Mouse (Mus musculus) activated CD4-positive, CD25-positive, alpha-beta regulatory T cell, adult 4 months (primary cell): ENCODE data around the gene Cgas. TPM values are rescaled to one million over a fixed set of nuclear protein-coding genes. Genes with fewer than 3 reads are reported as not detected.

ENCODE experiments used
- ATAC-seq: one replicate; pipeline ENCODE4 v1.8.0; 2017
- polyA plus RNA-seq, 2 experiments: library from polyadenylated mRNA; unstranded; fragments of 100-300 nt; shearing (Covaris generic); gene quantifications; one replicate each; pipeline ENCODE4 v1.2.1; 2017

Gene Cgas
- polyA plus RNA-seq, 2 experiments from 2014 or later = 2.6 to 3.4 TPM

- ATAC-seq = no peak
These were observed 14.0 kb upstream of the Cgas start for GRCm38 (mm10) chr9:78457026-78457425.

- no peak for ATAC-seq
These were observed 8.3 kb upstream of the Cgas start for GRCm38 (mm10) chr9:78451382-78451781.

DNA sequence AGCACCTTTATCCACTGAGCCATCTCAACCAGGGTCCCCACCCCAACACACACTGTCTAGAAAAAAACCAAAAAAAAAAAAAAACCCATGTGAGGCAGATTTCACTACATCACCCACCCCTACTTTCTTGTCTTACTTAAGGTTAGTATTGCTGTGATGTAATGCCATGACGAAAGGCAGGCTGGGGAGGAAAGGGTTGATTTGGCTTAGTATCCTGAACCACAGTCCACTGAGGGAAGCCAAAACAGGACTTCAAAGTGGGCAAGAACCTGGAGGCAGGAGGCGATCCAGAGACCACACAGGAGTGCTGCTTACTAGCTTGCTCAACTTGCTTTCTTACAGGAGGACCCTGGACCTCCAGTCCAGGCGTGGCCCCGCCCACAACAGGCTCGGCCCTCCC, 7.4 kb upstream of the Cgas start:
- no peak for ATAC-seq

- peak; percentile 87 for ATAC-seq
These were observed 5.2 kb upstream of the Cgas start, which contains the start of the genes Mto1 and Gm17324 for GRCm38 (mm10) chr9:78447973-78448873. Gene Mto1, plus strand, starts transcription at chr9:78448208. Gene Gm17324, minus strand, starts transcription at chr9:78448786.

- no peak for ATAC-seq
These were observed 4.6 kb upstream of the Cgas start for GRCm38 (mm10) chr9:78447606-78447972.

- ATAC-seq = peak; percentile 9
These were observed 829 bp downstream of the Cgas start for GRCm38 (mm10) chr9:78442237-78442578.

- ATAC-seq = no peak
These were observed 3.6 kb downstream of the Cgas start for GRCm38 (mm10) chr9:78439426-78439825.

- ATAC-seq = no peak
These were observed 10.6 kb downstream of the Cgas start for GRCm38 (mm10) chr9:78432471-78432870.

- ATAC-seq = no peak
These were observed 12.6 kb downstream of the Cgas start for GRCm38 (mm10) chr9:78430486-78430885.

DNA sequence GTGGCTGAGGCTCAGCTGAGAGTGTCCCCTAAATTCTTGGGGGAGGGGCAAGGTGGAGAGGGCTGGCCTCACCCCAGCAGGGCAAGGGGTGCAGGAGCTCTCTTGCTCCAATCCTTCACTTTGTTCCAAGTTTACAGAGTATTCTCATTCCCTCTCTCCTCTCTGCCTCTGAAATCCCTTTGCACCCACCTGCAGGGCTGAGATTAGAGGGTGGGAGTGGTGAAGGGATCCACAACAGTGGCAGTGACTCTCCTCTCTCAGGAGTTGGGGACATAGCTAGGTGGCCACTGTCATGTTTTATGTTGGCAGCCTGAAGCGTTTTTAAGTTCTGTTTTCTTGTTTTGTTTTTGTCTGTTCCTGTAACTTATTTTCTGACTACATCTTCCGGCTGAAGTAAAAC, 13.5 kb downstream of the Cgas start:
- no peak for ATAC-seq

DNA sequence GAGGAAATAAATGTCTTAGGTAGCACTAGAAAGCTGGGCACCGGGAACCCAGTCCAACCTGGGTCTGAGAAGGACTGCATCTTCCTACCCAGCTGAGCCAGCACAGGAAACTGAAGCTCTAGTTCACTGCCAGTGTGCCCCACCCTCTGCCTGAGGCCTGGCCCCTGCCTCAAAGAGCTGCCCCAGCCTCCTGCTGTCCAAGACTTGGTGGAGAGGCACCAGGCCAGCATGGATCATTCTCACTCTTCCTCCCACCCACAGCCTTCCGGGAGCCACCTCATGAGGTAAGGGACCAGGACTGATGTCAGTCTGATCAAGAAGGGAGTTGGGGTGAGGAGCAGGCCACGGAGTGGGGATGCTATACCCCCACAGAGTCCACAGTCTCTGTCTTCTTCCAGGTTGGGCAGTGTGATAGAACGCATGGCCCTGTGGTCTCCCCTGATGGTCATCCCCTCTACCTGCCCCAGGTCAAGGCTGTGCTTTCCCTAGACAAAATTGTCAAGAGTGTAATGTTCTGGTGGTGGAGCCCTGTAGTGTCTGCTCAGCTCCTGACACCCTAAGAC, 14.1 kb downstream of the Cgas start:
- ATAC-seq = no peak

DNA sequence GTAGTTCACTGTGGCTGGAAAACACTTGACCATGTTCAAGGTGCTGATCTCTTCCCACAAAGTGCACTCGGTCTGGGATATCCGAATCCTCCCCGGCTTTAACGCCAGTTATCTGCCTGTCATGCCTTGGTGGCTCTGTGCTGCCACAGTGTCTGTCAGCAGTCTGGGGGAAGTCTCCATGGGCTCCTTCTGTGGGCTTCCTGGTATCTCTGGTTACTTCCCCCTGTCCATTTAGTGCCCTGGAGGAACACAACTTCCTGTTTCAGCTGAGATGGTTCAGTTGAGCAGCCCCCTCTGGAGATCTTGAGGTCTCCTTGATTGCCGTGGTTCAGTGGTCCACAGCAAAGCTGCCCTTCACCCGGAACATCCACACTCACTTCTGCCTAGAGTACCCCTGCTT, 14.9 kb downstream of the Cgas start:
- no peak for ATAC-seq

DNA sequence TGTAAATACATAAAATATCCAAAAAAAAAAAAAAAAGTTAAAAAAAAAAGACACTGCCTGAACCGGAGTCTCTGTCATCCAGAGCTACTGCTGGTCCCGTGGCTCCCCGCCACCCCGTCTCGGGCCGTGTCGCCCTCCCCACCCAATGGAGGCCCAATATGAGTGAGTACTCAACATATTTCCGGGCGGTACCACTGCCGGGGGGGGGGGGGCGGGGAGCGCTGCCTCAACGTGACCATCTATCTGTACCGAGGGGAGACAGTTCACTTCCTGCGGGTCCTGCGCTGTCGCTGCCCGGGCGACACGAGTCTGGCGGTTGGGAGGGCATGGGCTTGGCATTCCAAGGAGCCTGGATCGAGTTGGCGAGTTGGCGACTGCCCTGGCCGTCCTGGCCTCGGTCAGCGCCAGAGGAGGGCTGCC, 15.7 kb downstream of the Cgas start:
- ATAC-seq = peak; percentile 92

GRCm38 (mm10) chr9:78401596-78401995, 41.4 kb downstream of the Cgas start:
- peak; percentile 58 for ATAC-seq

- no peak for ATAC-seq
These were observed 42.5 kb downstream of the Cgas start for GRCm38 (mm10) chr9:78400570-78400969.

DNA sequence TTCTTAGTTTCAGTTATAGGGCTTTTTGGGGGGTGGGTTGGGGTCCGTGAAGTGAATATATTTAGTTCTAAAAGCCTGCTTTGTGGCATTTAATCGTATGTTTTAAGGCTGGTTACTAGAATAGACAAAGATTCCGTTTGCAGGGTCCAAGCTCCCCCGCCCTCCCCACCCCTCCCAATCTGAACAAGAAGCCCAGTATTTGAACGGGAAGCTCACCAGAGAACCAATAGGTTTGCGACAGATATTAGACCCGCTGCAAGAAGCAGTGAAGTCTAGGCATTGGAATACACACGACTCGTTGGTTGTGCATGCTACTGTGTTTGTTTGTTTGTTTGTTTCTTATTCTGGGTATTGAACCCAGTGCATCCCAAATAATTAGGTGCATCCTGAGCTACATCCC, 46.5 kb downstream of the Cgas start:
- ATAC-seq = no peak

DNA sequence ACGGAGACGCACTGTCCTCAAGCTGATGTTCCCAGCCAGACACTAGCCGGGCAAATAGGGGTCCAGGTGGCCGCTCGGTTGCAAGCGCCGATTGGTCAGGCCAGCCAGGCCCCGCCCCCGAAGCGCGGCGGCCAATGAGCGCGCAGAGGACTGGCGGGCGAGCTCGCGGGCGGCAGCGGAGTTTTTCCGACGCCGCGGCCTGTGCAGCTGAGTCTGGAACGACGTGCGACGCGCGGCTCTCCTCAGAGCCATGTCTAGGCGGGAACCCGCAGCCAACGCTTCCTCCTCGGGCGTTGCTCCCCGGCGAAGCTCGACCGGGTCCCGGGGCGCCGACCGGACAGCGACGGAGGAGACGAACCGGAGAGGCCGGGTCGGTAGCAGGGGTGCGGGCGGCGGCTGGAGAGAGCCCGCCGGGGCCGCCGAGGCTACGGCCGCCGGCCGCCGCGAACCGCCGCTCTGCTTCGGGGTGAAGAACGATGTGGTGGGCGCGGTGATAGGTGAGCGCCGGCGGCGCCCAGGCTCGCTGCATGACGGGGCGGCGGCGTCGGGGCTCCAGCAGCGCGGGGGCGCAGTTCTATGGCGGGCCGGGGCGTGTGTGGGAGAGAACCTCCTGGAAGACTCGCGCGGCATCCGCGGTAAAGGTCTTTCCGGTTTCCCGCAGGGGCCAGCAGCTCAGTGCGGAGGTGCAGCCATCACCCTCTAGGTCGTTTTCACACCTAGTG, 47.2 kb downstream of the Cgas start, which contains the start of gene Ddx43:
Ddx43 (plus strand) TSS at position 148 of the 722 bp plus-strand sequence.
- ATAC-seq = peak; percentile 73

- ATAC-seq = no peak
These were observed 47.8 kb downstream of the Cgas start for GRCm38 (mm10) chr9:78395244-78395629.

DNA sequence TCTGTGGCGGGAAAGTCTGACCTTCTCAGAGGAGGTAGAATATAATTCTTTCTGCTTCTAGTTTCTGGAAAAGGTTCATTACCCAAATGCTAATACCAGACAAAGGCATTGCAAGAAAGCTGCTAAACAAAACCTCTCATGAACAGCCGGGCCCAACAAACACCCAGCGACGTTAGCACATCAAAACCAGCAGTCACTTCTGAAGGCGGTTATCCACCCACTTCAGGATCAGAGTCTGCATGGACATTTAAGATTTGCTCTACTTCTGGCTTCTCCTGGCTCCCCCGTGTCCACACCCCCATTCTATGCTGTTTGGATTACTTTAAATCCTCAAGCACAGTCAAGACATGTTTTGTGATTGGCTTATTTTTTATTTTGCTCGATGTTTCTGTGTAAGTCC, 48.4 kb downstream of the Cgas start:
- ATAC-seq = no peak

GRCm38 (mm10) chr9:78393741-78394140, 49.3 kb downstream of the Cgas start:
- ATAC-seq = no peak

DNA sequence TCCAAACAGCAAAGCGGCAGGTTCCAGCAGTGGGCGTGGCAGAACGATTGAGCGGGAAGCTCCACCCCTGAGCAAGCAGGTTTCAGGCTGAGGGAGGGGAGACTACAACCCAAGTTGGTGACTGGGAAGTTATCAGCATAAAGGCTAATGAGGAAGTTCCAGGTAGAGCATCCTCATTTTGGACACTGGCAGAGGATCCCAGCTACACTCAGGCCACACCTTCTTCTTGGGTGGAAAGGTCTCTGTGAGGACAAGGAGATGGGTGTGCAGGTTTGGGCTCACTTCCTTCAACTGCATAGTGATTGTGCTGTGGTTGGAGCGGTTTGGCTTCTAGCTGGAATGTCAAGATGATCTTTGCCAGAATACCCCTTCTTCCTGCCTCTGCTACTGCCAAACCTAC, 53.1 kb downstream of the Cgas start:
- ATAC-seq = no peak

- no peak for ATAC-seq
These were observed 56.1 kb downstream of the Cgas start for GRCm38 (mm10) chr9:78386947-78387346.

- no peak for ATAC-seq
These were observed 57.1 kb downstream of the Cgas start for GRCm38 (mm10) chr9:78385893-78386292.
